Mouse (Mus musculus) spleen, postnatal 0 days (tissue): ENCODE measurements around the gene Pde3b. TPM values are rescaled to one million over a fixed set of nuclear protein-coding genes. Genes with fewer than 3 reads are reported as not detected.

Source experiments
- polyA plus RNA-seq: library from polyadenylated mRNA; unstranded; fragments of >200 nt; fragmentation: Nextera tagmentation; extraction: Ambion mirVana; gene quantifications from 2 replicates; pipeline ENCODE4 v1.2.1, GENCODE M21; 2015

The Pde3b gene
- polyA plus RNA-seq, result 2.4 TPM in 2 replicates

DNA sequence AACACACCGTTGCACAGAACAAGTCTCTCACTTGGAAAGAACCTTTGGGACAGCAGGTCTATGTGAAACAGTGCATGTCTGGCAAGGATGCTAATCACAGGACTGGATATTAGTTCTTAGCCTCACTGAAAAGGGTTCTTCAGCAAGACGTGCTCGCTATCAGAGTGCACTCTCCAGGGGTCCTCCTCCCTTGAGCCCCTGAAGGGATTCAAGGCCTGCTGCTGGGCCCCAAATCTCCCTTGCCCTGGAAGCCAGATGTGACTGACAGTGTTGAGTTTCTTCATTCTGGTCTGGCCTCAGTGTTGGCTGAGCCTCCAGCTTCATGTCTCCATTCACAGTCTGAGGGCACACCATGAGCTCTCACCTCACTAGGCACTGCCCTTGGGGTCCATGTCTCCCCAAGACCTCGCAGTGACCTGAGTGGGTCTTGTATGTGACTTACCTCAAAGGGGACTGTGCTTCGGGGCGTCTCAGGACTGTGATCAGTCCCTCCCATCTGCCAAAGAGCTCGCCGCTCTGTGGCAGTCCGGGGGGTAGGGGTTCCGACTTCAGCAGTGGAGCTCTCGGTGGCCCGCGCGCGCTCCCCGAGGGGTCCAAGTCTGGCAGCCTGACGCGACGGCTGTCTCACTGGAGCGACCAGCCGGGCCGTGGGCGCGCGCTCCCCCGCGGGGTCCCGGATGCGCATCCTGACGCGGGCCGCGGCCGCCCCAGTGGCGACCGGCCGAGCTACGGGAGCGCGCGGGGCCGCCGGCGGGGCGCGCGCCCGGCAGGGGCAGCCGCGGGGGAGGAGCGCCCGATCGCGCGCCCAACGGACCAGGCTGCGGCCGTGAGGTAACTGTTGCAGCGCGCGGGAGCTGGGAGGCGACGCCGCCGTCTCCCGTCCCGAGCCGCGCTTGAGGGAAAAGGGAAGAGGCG, at the start of gene Pde3b:
Gene Pde3b, plus strand, starts transcription at position 861 of the 915 bp plus-strand sequence.

DNA sequence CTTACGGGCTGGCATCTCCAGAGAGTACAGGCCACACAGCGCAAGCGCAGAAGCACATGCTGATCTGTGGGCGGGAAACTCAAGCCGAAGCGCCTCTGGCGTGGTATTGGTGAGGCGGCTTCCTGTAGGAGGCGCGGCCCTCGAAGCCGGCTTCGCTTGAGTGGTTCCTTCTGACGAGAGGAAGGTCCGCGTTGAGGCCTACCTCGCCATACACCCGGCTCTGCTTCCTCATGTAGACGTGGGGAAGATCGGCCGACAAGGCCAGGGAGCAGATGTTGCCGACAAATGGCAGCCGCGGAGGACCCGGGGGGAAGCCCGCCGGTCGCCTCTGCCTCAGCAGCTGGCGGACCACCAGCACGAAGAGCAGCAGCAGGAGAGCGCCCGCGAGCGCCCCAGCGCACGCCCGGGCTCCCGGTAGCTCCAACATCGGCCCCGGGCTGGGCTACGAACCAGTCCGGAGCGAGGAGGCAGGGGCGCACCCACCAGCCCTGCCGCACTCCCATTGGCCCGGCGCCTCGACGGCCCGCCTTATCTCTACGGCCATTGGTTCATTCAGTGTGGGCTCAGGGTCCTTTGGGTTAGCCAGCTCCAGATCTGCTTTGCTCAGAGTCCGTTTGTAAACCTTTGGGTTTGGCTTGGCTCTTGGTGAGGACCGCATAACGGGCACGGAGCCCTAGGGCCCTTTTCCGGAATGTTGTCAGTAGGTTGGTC, 147.6 kb downstream of the Pde3b start, which contains the start of gene Cyp2r1:
Gene Cyp2r1, minus strand, starts transcription at position 442 of the 711 bp plus-strand sequence.

Other genes with a start within 250 kb of the Pde3b start
- gene Copb1, start 160.6 kb upstream of the Pde3b start, polyA plus RNA-seq, result 45.0 and 52.5 TPM in 2 replicates
- gene Psma1, start 139.2 kb upstream of the Pde3b start, polyA plus RNA-seq, result 292 and 316 TPM in 2 replicates
- 1.2 and 1.3 TPM in 2 replicates for gene Cyp2r1, start 147.7 kb downstream of the Pde3b start, polyA plus RNA-seq
- 1.1 and 2.0 TPM in 2 replicates for gene Calca, start 221.1 kb downstream of the Pde3b start, polyA plus RNA-seq